Mouse (Mus musculus): ENCODE measurements around the gene Gm45713.
"Not testable (repeated sequence)": the region's sequence is repeated elsewhere in the genome, so short reads cannot be mapped to it uniquely, and the experiment has no call there.

The Gm45713 gene

DNA sequence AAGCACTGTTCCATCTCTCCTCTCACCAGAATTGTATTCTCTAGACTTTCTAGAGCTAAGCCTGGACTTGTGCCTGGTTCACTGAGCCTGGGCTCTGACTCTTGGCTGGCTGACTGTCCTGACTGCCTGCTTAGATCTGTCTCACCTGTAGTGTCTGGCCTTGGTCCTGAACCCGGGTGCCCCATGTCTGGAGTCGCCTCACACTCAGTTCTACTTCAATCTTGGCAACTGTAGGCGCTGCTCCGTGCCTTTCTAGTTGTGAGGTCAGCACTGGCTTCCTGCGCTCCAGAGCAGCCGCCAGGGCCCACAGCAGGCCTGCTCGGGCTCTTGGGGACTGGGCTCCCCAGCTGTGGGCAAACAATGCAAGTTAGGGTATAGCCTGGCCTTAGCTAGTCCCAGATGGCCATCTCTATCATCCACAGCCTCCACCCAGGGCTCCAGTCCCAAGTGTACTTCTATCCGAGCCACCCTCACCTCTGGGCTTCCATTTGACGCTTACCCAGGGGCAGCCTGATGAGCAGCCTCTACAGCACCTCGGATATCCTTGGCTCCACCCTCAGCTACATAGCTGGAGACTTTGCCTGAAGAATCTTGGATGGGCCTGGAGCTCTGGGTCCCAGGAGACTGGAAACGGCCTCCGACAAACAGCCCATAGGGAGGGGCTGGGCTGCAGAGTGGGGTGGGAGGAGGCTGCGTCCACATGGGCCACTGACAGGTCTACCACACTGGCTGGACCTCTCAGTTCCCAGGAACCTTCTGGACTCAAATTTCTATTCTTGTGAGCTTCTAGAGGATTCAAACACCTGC, 8.5 kb upstream of the Gm45713 start:
- no peak for DNase-seq (ENCODE audit: low read depth in 2 of 2, low spot score in 2 of 2)

GRCm38 (mm10) chr7:45141914-45142313, 5.9 kb upstream of the Gm45713 start:
- DNase-seq (ENCODE audit: low read depth in 2 of 2, low spot score in 2 of 2): no peak

- no peak for DNase-seq (ENCODE audit: low read depth in 2 of 2, low spot score in 2 of 2)
Measured at GRCm38 (mm10) chr7:45141319-45141718, 5.3 kb upstream of the Gm45713 start.

- no peak for DNase-seq (ENCODE audit: low read depth in 2 of 2, low spot score in 2 of 2)
Measured at GRCm38 (mm10) chr7:45139904-45140723, 4.1 kb upstream of the Gm45713 start.

DNA sequence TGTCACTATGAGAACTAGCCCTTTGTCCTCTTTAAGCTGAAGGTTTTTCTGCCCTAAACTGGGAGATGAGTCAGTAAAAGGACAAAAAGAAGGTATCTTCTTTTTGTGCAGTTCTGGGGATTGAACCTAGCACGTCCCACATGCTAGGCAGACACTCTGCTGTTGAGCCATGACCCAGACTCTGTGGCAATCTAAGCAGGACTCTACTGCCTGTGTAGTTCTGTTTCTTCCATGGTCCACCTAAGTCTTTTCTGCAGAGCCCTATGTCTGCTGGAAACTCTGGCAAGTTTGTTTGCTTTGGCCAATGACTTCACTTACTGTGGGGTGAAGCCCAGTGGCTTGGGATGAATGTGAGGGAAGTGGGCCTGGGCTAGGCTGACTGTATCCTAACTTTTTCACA, 2.4 kb upstream of the Gm45713 start:
- no peak for DNase-seq (ENCODE audit: low read depth in 2 of 2, low spot score in 2 of 2)

DNA sequence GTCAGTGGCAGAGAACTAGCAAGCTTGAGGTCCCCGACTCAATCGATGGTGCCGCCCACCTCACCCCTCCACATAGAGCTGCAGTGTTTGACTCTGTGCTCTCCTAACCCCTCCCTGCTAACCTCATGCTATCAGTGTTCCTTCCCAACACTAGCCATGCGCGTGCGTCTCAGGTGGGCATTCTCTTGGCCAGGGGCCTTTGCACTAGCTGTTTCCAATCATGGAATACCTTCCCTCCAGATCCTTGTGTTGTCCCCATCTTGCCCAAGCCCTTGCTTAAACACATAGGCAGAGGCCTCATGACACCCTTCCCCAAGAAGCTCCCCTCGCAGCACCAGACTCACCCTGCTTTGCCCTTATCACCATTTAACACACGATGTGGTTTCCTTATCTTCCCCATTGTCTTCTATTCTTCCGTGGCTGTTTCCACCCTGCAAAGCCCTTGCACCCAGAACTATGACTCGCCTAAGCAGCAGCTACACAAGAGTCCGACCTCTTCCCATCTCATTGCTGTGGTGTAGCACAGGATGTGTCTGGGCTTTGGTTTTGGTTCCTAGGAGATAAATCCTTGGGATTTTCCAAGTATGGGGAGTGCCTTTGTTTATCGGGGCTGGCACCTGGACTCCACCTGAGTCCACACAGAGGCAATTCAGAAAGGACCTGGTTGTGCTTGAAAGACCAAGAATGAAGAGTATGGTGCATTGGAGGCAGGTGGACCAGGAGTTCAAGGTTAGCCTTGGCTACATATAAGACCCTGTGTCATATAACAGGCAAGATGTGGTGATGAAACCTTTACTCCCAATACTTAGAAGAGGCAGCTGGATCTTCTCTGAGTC, 1.4 kb upstream of the Gm45713 start:
- no peak for DNase-seq (ENCODE audit: low read depth in 2 of 2, low spot score in 2 of 2)

- no peak for DNase-seq (ENCODE audit: low read depth in 2 of 2, low spot score in 2 of 2)
Measured at GRCm38 (mm10) chr7:45135370-45135769, 661 bp downstream of the Gm45713 start.

GRCm38 (mm10) chr7:45134544-45135026, 1.4 kb downstream of the Gm45713 start:
- no peak for DNase-seq (ENCODE audit: low read depth in 2 of 2, low spot score in 2 of 2)

DNA sequence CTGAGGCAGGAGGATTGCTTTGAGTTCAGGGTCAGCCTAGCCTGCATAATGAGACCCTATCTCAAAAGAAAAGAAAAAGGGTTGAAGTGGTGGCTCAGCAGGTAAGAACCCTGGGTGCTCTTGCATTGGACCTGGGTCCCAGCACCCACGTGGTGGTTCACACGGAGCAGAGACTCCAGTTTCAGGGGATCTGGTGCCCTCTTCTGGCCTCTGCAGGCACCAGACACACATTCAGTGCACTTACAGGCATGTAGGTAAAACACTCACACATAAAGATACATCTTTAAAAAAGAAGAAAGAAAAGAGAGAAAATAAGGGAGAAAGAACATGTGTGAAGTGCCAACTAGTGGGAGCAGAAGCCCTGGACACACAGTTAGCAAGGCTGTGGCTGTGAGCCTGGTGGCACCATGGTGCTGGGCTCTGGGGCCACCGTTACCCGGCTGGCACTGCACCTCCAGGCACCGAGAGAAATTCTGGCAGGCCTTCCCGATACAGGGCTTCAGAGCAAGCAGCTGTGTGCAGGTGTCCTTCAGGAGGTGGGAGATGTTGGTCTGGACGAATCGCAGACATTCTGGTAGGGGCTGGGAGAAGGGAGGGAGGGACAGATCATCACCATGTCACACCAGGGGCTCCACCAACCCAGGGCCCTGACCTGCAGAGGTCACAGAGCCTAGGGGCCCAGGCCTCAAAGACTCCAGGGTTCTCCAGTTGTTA, 2.4 kb downstream of the Gm45713 start:
- no peak for DNase-seq (ENCODE audit: low read depth in 2 of 2, low spot score in 2 of 2)

DNA sequence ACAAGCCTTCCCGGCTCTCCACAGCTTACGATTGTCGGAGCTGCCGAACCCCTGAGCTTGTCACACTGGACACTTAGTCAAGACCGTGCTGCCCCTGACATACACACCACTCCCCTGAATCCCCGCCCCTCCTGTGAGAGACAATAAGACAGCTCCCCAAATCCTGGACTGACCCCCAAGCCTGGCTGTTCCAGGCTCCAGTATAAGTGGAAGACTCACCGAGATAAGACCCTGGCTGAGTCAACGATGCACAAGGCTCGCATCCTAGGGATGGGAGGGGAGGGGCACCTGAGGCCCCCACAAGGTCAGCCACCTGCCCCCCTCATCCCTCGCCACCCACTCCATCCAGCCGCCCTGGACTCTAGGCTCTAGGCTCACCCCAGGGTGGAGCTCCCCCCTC, 4.2 kb downstream of the Gm45713 start:
- no peak for DNase-seq (ENCODE audit: low read depth in 2 of 2, low spot score in 2 of 2)

DNA sequence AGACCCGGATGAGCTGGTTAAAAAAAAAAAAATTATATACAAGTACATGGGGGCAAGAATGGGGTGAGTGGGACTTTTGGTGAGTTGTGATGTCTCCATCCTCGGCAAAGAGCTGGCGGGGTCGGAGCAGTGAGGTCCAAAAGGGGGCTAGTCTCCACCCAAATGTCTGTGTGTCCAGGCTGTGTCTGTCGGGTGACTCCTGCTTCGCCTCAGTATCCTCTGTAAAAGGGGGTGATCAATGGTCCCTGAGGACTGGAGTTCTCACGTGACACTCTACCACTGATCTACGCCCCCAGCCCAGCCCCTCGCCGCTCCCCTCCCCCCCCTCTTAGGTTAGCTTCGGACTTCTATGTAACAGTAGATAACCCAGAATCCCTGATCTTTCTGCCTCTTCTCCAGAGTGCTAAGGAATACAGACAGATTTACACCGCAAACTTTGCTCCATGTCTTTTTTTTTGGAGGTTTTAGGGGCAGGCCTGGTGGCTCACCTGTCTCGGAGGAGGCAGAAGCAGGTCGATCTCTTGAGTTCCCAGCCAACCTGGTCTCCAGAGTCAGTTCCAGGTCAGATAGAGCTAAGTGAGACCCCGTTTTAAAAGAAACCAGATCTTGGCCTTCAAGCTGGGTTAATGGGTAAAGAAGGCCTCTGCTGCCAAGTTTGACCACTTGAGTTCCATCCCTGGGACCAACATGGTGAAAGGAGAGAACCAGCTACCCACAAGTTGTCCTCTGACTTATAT, 6.1 kb downstream of the Gm45713 start:
- no peak for DNase-seq (ENCODE audit: low read depth in 2 of 2, low spot score in 2 of 2)

DNA sequence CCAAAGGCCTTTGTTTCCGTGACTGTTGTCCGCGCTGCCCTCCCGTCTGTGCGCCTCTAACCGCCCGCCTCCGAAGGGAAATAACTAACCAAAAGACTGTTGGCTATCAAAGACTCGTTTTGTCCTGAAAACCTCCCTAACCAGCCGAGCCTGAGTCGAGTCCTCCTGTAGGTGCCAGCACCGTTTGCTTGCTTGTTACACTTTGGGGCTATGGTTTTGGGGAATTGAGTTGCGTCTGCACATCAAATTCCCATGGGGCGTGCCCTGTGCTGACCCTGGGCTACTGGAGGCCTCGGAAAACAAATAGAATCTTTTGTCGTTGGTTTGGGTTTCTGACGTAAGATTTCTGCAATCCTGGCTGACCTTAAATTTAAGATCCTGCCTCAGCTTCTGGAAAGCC, 6.7 kb downstream of the Gm45713 start:
- DNase-seq (ENCODE audit: low read depth in 2 of 2, low spot score in 2 of 2): no peak

- peak; percentile 97 for DNase-seq (ENCODE audit: low read depth in 2 of 2, low spot score in 2 of 2)
Measured at GRCm38 (mm10) chr7:45128624-45129246, 7.3 kb downstream of the Gm45713 start, which contains the start of gene Rpl13a. TSS of gene Rpl13a (minus strand) at chr7:45128761.

- no peak for DNase-seq (ENCODE audit: low read depth in 2 of 2, low spot score in 2 of 2)
Measured at GRCm38 (mm10) chr7:45127700-45128224, 8.3 kb downstream of the Gm45713 start.

- no peak for DNase-seq (ENCODE audit: low read depth in 2 of 2, low spot score in 2 of 2)
Measured at GRCm38 (mm10) chr7:45126844-45127699, 9.0 kb downstream of the Gm45713 start.

DNA sequence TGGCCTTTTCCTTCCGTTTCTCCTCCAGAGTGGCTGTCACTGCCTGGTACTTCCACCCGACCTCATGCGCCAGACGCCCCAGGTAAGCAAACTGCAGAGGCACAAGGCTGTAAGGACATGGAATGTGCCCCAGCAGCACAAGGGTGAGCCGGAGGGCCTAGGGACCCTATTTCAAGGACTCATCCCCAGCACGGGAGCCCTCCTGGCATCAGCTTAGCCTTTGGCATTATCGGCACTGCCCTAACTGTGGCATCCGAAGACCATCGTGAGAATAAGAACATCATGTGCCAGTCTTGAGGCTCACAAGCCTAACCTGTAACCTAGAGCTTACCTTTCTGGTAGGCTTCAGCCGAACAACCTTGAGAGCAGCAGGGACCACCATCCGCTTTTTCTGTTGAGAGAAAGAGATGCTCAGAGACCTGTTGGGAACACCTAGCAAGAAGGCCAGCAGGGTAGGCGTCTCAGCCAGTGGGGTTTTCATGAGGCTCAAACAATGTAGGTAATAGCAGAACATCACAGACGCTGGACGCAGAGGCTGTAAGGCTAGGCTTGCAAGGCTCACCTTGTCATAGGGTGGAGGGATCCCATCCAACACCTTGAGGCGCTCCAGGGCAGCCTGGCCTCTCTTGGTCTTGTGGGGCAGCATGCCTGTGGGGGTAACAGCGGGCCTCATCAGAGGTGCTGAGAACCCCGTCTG, 9.7 kb downstream of the Gm45713 start:
- no peak for DNase-seq (ENCODE audit: low read depth in 2 of 2, low spot score in 2 of 2)

- not testable (repeated sequence) for DNase-seq (ENCODE audit: low read depth in 2 of 2, low spot score in 2 of 2)
Measured at GRCm38 (mm10) chr7:45125649-45126048, 10.4 kb downstream of the Gm45713 start.

GRCm38 (mm10) chr7:45125144-45125600, 10.9 kb downstream of the Gm45713 start:
- DNase-seq (ENCODE audit: low read depth in 2 of 2, low spot score in 2 of 2): no peak

Measured in CD8-positive naive resting alpha-beta T cell, adult 2 months (primary cell).